Mouse (Mus musculus): Measurements from ENCODE around the gene Gadd45gip1.

- TF ChIP-seq POLR2A (IDR thresholded peaks at IDR 0.05; ENCODE audit: borderline replicate concordance, insufficient read depth, low read length) (0 out of 2 replicates have a peak, but pooled peaks have one; percentile 5), CTCF (IDR thresholded peaks at IDR 0.05; ENCODE audit: borderline replicate concordance, insufficient read depth, low read depth, low read length) (no peak)
Observed at GRCm38 (mm10) chr8:84799136-84799931, 32.0 kb upstream of the Gadd45gip1 start.
